Mouse (Mus musculus): ENCODE data around the gene Tsc22d2.

Tsc22d2 gene

GRCm38 (mm10) chr3:58414234-58414938, at the start of gene Tsc22d2:
Gene Tsc22d2 (plus strand): TSS chr3:58414715.
- peak; percentile 92 to 95 for DNase-seq (ENCODE audit: low spot score in 2 of 2)

GRCm38 (mm10) chr3:58366756-58367155, 47.8 kb upstream of the Tsc22d2 start:
- DNase-seq (ENCODE audit: low spot score in 2 of 2), result no peak

- no peak for DNase-seq (ENCODE audit: low spot score in 2 of 2)
Measured at GRCm38 (mm10) chr3:58370811-58371210, 43.7 kb upstream of the Tsc22d2 start.

GRCm38 (mm10) chr3:58372066-58372904, 42.2 kb upstream of the Tsc22d2 start:
- DNase-seq (ENCODE audit: low spot score in 2 of 2), result peak; percentile 91 to 93

GRCm38 (mm10) chr3:58372905-58373208, 41.7 kb upstream of the Tsc22d2 start:
- DNase-seq (ENCODE audit: low spot score in 2 of 2), result no peak

- DNase-seq (ENCODE audit: low spot score in 2 of 2), result no peak
Measured at GRCm38 (mm10) chr3:58374281-58374680, 40.2 kb upstream of the Tsc22d2 start.

GRCm38 (mm10) chr3:58376713-58377112, 37.8 kb upstream of the Tsc22d2 start:
- DNase-seq (ENCODE audit: low spot score in 2 of 2), result no peak

GRCm38 (mm10) chr3:58377589-58378134, 36.9 kb upstream of the Tsc22d2 start:
- no peak for DNase-seq (ENCODE audit: low spot score in 2 of 2)

GRCm38 (mm10) chr3:58382676-58383075, 31.8 kb upstream of the Tsc22d2 start:
- no peak for DNase-seq (ENCODE audit: low spot score in 2 of 2)

GRCm38 (mm10) chr3:58385060-58385459, 29.5 kb upstream of the Tsc22d2 start:
- DNase-seq (ENCODE audit: low spot score in 2 of 2), result no peak

GRCm38 (mm10) chr3:58388731-58389130, 25.8 kb upstream of the Tsc22d2 start:
- no peak for DNase-seq (ENCODE audit: low spot score in 2 of 2)

- no peak for DNase-seq (ENCODE audit: low spot score in 2 of 2)
Measured at GRCm38 (mm10) chr3:58398541-58398940, 16.0 kb upstream of the Tsc22d2 start.

- DNase-seq (ENCODE audit: low spot score in 2 of 2), result no peak
Measured at GRCm38 (mm10) chr3:58399931-58400330, 14.6 kb upstream of the Tsc22d2 start.

GRCm38 (mm10) chr3:58411669-58412068, 2.8 kb upstream of the Tsc22d2 start:
- DNase-seq (ENCODE audit: low spot score in 2 of 2), result no peak

GRCm38 (mm10) chr3:58413671-58414070, 844 bp upstream of the Tsc22d2 start:
- DNase-seq (ENCODE audit: low spot score in 2 of 2), result no peak

GRCm38 (mm10) chr3:58414986-58415883, 720 bp downstream of the Tsc22d2 start:
- DNase-seq (ENCODE audit: low spot score in 2 of 2), result peak; percentile 80 to 83

GRCm38 (mm10) chr3:58415884-58416725, 1.6 kb downstream of the Tsc22d2 start:
- peak; percentile 75 to 79 for DNase-seq (ENCODE audit: low spot score in 2 of 2)

- DNase-seq (ENCODE audit: low spot score in 2 of 2), result peak in 1 of 2 experiments; percentile 35
Measured at GRCm38 (mm10) chr3:58416726-58417437, 2.4 kb downstream of the Tsc22d2 start.

GRCm38 (mm10) chr3:58418724-58419705, 4.5 kb downstream of the Tsc22d2 start:
- DNase-seq (ENCODE audit: low spot score in 2 of 2), result no peak

All from heart, adult 9 months (tissue).